Mouse (Mus musculus) bone marrow, adult 2 months (tissue): Measurements from ENCODE around the gene Ptprn. TPM values are rescaled to one million over a fixed set of nuclear protein-coding genes. Genes with fewer than 3 reads are reported as not detected.

Experiments used
- H3K27ac ChIP-seq: fragments of 200-500 bp; 2 replicates; pipeline ENCODE4 v1.5.1; 2012; ENCODE audit warnings: low read depth, mild to moderate bottlenecking, control low read depth, inconsistent platforms, low read length; ENCODE audit not compliant: control insufficient read depth, poor library complexity, insufficient read depth
- H3K4me1 ChIP-seq: fragments of 200-500 bp; 2 replicates; pipeline ENCODE4 v1.6.1; 2011; ENCODE audit warnings: low read length; ENCODE audit not compliant: control insufficient read depth, insufficient read depth
- H3K4me3 ChIP-seq: fragments of 200-500 bp; replicated peaks from 2 replicates; pipeline ENCODE3; 2011; ENCODE audit warnings: mild to moderate bottlenecking, low read depth, low read length, control low read depth; ENCODE audit not compliant: control insufficient read depth
- CTCF ChIP-seq: fragments of 200-500 bp; IDR thresholded peaks from 2 replicates; pipeline ENCODE4 v1.5.1; 2011; ENCODE audit warnings: low read length, control low read depth; ENCODE audit not compliant: control insufficient read depth, insufficient read depth
- POLR2A ChIP-seq: fragments of 200-500 bp; IDR thresholded peaks from 2 replicates; pipeline ENCODE4 v1.6.1; 2011; ENCODE audit warnings: low read depth, mild to moderate bottlenecking, control low read depth, low read length, borderline replicate concordance; ENCODE audit not compliant: control insufficient read depth
- WGBS: fragments of 180-500 bp; shearing (Covaris S2); methylation state at CpG from one replicate; pipeline ENCODE4 v1.1.7; 2018; 5-methylcytosine and 5-hydroxymethylcytosine counted together
- polyA plus RNA-seq: library from polyadenylated mRNA; stranded (reverse); fragments of >200 nt; gene quantifications from 2 replicates; pipeline ENCODE4 v1.2.4, GENCODE M21; 2011; ENCODE audit warnings: low replicate concordance; ENCODE audit not compliant: missing spikeins, insufficient read depth, insufficient read length

The Ptprn gene
- polyA plus RNA-seq = 1.4 and 4.2 TPM in 2 replicates

DNA sequence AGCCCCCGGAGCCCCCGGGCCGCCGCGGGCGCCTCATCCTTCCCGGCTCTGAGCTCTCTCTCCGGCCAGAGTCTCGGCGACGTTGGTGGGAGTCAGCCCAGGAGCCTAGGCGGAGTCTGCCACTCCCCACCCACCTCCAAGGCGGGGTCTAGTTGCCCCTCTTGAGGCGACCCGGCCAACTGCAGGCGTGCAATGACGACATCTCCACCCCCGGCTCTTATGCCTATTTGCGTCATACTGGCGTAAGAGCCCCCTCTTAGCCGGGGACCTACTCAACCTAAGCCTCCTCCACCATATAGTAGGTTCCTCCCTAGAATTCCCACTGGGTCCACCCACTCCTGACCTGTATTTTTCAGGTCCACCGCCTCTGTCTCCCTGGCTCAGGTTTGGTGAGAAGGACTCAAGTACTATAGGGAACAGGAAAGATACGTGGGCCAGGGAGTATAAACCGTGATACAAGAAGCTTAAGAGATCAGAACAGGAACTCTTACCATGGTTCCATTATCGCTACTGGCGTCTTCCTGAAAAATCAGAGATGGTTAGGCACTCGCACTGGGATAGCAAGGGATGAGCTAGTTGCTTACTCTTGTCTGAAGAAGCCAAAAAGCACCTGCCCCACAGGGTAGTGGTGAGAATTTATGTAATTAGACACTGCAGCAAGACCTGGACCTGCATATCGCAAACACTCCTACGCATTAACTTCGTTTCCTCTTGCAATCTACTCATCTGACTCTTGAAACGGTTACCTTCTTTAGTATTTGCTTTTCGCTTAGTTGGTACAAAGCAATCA is at the start of gene Ptprn:
Gene Ptprn, minus strand, starts transcription at position 412 of the 790 bp plus-strand sequence.
- H3K4me3 ChIP-seq = no peak within 1 kb of the TSS
- 14% methylated on average over 32 of the region's 32 CpGs for WGBS
- TF ChIP-seq POLR2A = no peak
- no peak for TF ChIP-seq CTCF

DNA sequence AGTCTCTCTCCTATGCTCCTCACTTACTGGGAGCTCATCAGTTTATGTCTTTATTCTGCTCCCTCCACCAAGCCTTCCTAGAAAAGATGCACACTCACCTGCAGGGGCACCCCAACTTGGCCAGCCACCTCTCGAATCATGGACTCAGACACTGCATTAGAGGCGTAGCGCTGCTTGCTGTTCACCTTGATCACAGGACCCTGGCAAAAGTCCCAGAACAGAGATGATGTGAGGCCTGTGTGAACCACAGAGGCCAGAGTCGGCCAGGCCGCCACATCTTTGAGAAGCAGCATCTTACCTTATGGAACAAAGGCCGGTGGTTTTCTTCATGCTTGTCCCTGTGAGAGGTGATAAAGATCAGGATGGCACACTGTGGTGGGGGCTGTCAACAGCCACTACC is 47.4 kb upstream of the Ptprn start:
- H3K4me1 ChIP-seq = no peaks in the 10 kb centered on the region

More for the DNA sequence above, at the start of gene Ptprn:
- Histone ChIP-seq H3K27ac (no peak within 1 kb of the TSS), H3K4me1 (no peaks in the 10 kb centered on the region)

DNA sequence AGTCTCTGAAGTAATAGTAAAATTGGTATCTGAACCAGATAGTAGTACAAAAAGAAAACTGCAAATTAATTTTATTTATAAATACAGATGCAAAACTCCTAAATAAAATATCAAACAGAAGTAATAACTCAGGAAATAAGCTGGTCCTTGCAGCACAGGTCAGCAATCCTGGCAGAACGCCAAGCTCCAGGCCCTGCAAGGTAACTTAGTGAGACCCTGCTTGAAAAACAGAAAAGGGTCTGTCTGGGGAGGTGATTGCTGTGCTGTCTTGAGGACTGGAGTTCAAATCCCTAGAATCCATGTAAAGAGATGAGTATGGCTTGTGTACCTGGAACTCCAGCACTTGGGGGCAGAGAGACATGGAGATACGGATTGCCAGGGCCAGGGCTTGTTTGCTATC is 40.4 kb upstream of the Ptprn start:
- WGBS = 86% methylated on average over 2 of the region's 2 CpGs
- Histone ChIP-seq H3K27ac (no peak overlapping the region), H3K4me3 (no peak overlapping the region), H3K4me1 (no peaks in the 10 kb centered on the region)
- TF ChIP-seq POLR2A = no peak
- TF ChIP-seq CTCF = no peak

More for the DNA sequence above, 47.4 kb upstream of the Ptprn start:
- H3K27ac ChIP-seq = no peak overlapping the region
- TF ChIP-seq POLR2A = no peak
- TF ChIP-seq CTCF = no peak
- WGBS = 86% methylated on average over 6 of the region's 6 CpGs
- no peak overlapping the region for H3K4me3 ChIP-seq

DNA sequence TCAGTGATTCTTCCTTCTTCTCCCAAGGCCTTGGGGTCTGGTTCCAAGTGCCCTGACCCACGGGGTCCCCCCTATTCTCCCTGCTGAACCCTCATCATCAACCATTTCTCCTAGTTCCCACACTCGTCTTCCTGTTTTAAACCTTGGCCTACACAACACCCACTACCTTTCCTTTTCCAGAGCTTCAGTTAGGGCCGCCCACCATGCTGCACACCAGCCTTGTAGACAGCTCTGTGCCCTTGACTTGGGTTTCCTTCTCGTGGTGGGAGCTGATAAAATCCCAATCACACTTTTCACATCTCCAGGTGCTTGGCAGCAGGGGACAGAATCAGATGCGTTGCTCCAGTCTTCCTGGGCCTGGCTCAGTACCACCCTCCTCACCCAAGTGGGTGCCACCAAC is 30.0 kb upstream of the Ptprn start:
- WGBS = 59% methylated on average over 5 of the region's 5 CpGs
- Histone ChIP-seq H3K27ac (no peak overlapping the region), H3K4me1 (no peaks in the 10 kb centered on the region), H3K4me3 (no peak overlapping the region)
- no peak for TF ChIP-seq POLR2A
- no peak for TF ChIP-seq CTCF

DNA sequence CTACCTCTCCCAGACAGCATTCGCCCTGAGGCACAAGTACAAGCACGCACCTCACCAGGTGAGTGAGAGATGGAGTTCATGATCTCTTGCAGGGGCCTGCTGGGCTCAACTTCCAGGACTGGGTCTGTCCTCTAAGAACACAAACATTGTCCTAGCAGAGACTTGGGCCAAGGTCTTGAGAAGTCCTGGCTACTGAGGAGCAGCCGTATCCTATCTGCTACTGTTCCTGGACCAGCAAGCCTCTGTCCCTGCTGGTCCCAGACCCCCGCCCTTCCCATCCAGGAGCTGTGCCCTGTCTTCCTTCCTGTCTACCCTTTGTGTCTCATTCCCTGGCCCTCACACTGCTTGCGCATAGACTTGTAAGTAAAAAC is 29.0 kb upstream of the Ptprn start:
- Histone ChIP-seq H3K27ac (no peak overlapping the region), H3K4me1 (no peaks in the 10 kb centered on the region), H3K4me3 (no peak overlapping the region)
- TF ChIP-seq POLR2A = no peak
- TF ChIP-seq CTCF = no peak
- 79% methylated on average over 5 of the region's 5 CpGs for WGBS

DNA sequence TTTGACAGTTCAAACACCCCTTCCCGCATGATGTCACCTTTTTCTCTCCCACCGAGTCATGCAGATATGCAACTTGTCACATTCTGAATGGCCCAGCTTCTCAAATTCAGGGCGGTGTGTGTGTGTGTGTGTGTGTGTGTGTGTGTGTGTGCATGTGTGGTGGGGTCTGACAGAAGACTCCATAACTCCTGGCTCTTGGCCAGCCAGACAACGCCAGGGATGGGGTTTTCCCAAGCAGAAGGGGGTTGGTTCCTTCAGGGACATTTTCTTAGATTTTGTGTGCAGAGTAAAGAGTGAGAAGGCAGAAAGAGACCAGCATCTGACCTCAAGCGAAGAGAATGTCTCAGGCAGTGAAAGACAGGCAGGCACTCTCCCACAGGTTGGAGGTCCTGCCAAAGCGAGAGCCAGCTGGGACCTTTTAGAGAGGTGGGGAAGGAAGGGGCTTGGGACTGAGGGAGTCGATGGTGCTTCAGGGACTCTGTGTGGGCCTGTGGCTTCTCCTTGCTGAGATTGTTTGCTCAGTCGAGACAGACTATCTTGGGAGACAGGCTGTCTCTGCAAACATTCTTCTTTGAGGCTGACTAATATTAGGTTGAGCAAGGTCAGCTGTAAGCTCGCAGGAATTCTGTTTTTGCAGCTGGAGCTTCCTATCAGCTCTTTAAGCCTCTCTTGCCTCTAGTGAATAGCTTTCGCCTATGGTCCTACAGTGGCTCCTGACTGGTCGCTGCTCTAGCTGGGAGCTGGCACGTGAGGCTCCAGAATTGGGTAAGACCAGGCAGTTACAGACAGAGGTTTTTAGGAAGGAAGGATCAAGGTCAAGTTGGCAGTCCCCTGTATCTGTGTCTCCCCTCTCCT is 28.4 kb upstream of the Ptprn start:
- H3K27ac ChIP-seq = no peak overlapping the region
- no peaks in the 10 kb centered on the region for H3K4me1 ChIP-seq
- 53% methylated on average over 12 of the region's 12 CpGs for WGBS
- TF ChIP-seq POLR2A (no peak), CTCF (no peak)
- no peak overlapping the region for H3K4me3 ChIP-seq

DNA sequence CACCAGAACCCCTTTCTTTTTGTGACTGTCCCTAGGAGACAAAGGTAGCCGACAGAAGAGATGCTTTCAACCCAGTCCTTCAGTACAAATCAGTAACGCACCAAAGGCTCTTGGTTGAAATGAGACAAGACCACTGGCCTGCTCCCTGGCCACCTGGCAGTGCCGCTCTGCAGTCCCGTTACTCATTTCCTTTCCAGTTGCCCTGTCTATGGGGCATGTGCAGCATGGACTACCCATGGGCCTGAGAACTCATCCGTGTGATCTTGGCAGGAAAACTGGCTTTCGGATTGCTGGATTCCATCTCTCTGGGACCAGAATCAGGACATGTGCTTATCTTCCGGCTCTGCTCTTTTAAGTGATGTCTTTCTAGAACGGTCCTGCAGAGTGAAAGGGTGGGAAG is 27.0 kb upstream of the Ptprn start:
- Histone ChIP-seq H3K4me3 (no peak overlapping the region), H3K4me1 (no peaks in the 10 kb centered on the region), H3K27ac (no peak overlapping the region)
- TF ChIP-seq CTCF = no peak
- no peak for TF ChIP-seq POLR2A
- 77% methylated on average over 8 of the region's 8 CpGs for WGBS

DNA sequence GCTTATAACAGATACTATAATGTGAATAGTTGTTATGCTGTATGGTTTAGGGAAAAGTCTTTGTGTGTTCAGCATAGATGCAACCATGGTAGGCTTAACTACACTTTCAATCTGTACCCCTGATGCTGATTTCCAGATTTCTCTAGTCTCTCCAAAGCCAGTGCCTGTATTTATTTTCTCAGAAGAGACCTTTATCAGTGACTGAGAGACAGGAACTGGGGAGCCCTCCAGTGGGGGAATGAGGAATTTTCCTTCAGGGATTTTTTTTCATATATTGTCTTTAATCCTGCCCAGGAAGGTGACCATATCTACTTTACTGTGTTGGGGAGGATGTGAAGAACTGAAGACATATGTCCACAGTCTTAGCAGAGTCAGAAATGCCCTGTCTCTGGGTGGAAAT is 26.3 kb upstream of the Ptprn start:
- Histone ChIP-seq H3K27ac (no peak overlapping the region), H3K4me3 (no peak overlapping the region), H3K4me1 (no peaks in the 10 kb centered on the region)
- TF ChIP-seq CTCF = no peak
- TF ChIP-seq POLR2A = no peak
